Mouse (Mus musculus) liver, embryonic 14.5 days (tissue): ENCODE results near the gene Numb. TPM values are rescaled to one million over a fixed set of nuclear protein-coding genes. Genes with fewer than 3 reads are reported as not detected.

Source experiments
- ATAC-seq: fragments of 200-750 bp; cut with Nextera tagmentation; 2 replicates; pipeline ENCODE4 v1.8.0; 2017; ENCODE audit warnings: moderate number of reproducible peaks, mild to moderate bottlenecking, moderate library complexity; ENCODE audit not compliant: insufficient read depth
- DNase-seq, 3 experiments: peaks; one replicate each; pipeline ENCODE4 v3.0.0-alpha.2; 2012 to 2013; ENCODE audit warnings: low read depth in 3 of 3, low spot score in 3 of 3
- H3K27ac ChIP-seq: fragments of 300-500 bp; sonication (generic); 2 replicates; pipeline ENCODE4 v1.5.1; 2014; ENCODE audit warnings: moderate library complexity, mild to moderate bottlenecking, control low read depth, inconsistent platforms
- H3K27me3 ChIP-seq: fragments of 300-500 bp; sonication (generic); 2 replicates; pipeline ENCODE4 v1.6.1; 2014; ENCODE audit warnings: mild to moderate bottlenecking, low read length, moderate library complexity; ENCODE audit not compliant: control insufficient read depth, insufficient read depth
- H3K36me3 ChIP-seq: fragments of 300-500 bp; sonication (generic); replicated peaks from 2 replicates; pipeline ENCODE4 v1.6.1; 2014; ENCODE audit warnings: low read depth; ENCODE audit not compliant: control insufficient read depth, insufficient read depth
- H3K4me1 ChIP-seq, 2 experiments: fragments of 200-500 bp in 1 of 2; fragments of 300-500 bp in 1 of 2; sonication (generic) in 1 of 2; replicated peaks; 2 replicates each; pipeline ENCODE4 v1.6.1; 2012 to 2014; ENCODE audit warnings: antibody characterized with exemption in 1 of 2, inconsistent platforms in 1 of 2, low read length in 1 of 2; ENCODE audit not compliant: control insufficient read depth in 2 of 2, insufficient read depth in 2 of 2
- H3K4me2 ChIP-seq: fragments of 300-500 bp; sonication (generic); 2 replicates; pipeline ENCODE4 v1.6.1; 2014; ENCODE audit warnings: low read depth, mild to moderate bottlenecking, control low read depth, moderate library complexity
- H3K4me3 ChIP-seq, 2 experiments: fragments of 200-500 bp in 1 of 2; fragments of 300-500 bp in 1 of 2; sonication (generic) in 1 of 2; 2 replicates each; pipeline ENCODE4 v1.5.1; 2012 to 2014; ENCODE audit warnings: low read depth in 2 of 2, low read length in 2 of 2, mild to moderate bottlenecking in 2 of 2, control low read depth in 1 of 2, inconsistent platforms in 1 of 2, moderate library complexity in 1 of 2; ENCODE audit not compliant: insufficient read depth in 1 of 2
- H3K9ac ChIP-seq: fragments of 300-500 bp; sonication (generic); replicated peaks from 2 replicates; pipeline ENCODE4 v1.6.1; 2014; ENCODE audit warnings: mild to moderate bottlenecking, control low read depth, moderate library complexity
- H3K9me3 ChIP-seq: fragments of 300-500 bp; sonication (generic); 2 replicates; pipeline ENCODE4 v1.6.1; 2016; ENCODE audit warnings: low read length, mixed read lengths; ENCODE audit not compliant: control insufficient read depth
- CTCF ChIP-seq: IDR thresholded peaks from 2 replicates; pipeline ENCODE4 v1.5.1; 2016; ENCODE audit warnings: antibody characterized with exemption, low read depth, control low read depth
- EP300 ChIP-seq: IDR thresholded peaks from 2 replicates; pipeline ENCODE4 v1.6.1; 2016; ENCODE audit warnings: antibody characterized with exemption, low read depth
- WGBS: fragments of 180-500 bp; shearing (Covaris S2); extraction: QIAGEN DNeasy Blood & Tissue Kit; methylation state at CpG from one replicate; pipeline ENCODE4 v1.1.7; 2014; ENCODE audit not compliant: insufficient replicate concordance; 5-methylcytosine and 5-hydroxymethylcytosine counted together
- polyA plus RNA-seq, 2 experiments: library from polyadenylated mRNA; depleted of rRNA in 1 of 2; stranded (reverse) in 1 of 2; unstranded in 1 of 2; fragments of >200 nt; fragmentation: Nextera tagmentation in 1 of 2; extraction: Ambion mirVana in 1 of 2; gene quantifications; 2 replicates each; pipeline versions ENCODE4 v1.2.1 to v1.2.3; 2012 to 2014

The Numb gene
- polyA plus RNA-seq, 2 experiments: 9.7 to 13.1 TPM

GRCm38 (mm10) chr12:83798313-83798712, 123.4 kb downstream of the Numb start:
- peaks cover 8% of the 10 kb centered on the region; the same call in 1 of the 2 replicates for H3K36me3 ChIP-seq
- TF ChIP-seq EP300 (no peak), CTCF (no peak)
- no peak overlapping the region for H3K4me2 ChIP-seq
- no peak overlapping the region for H3K4me3 ChIP-seq
- H3K27ac ChIP-seq: no peak overlapping the region
- no peaks in the 10 kb centered on the region for H3K27me3 ChIP-seq
- 77% methylated on average over 5 of the region's 5 CpGs for WGBS
- no peak overlapping the region for H3K9ac ChIP-seq
- DNase-seq (no peak), ATAC-seq (no peak)
- no peaks in the 10 kb centered on the region for H3K4me1 ChIP-seq
- no peaks in the 10 kb centered on the region for H3K9me3 ChIP-seq

- Histone ChIP-seq H3K27me3 (no peaks in the 10 kb centered on the region), H3K4me2 (no peak overlapping the region), H3K4me1 (no peaks in the 10 kb centered on the region), H3K9me3 (no peaks in the 10 kb centered on the region), H3K36me3 (peaks cover 4% of the 10 kb centered on the region; the same call in 1 of the 2 replicates), H3K27ac (no peak overlapping the region), H3K4me3 (no peak overlapping the region), H3K9ac (no peak overlapping the region)
- ATAC-seq (no peak), DNase-seq (no peak)
- TF ChIP-seq EP300: no peak
- TF ChIP-seq CTCF: no peak
- 73% methylated on average over 7 of the region's 7 CpGs for WGBS
These were observed 126.1 kb downstream of the Numb start for GRCm38 (mm10) chr12:83795586-83795985.

GRCm38 (mm10) chr12:83795051-83795450, 126.7 kb downstream of the Numb start:
- 53% methylated on average over 2 of the region's 2 CpGs for WGBS

GRCm38 (mm10) chr12:83792706-83793410, 128.9 kb downstream of the Numb start:
- Histone ChIP-seq H3K9me3 (no peaks in the 10 kb centered on the region), H3K36me3 (no peaks in the 10 kb centered on the region), H3K4me2 (no peak overlapping the region), H3K4me1 (no peaks in the 10 kb centered on the region), H3K4me3 (no peak overlapping the region), H3K27ac (no peak overlapping the region), H3K9ac (no peak overlapping the region), H3K27me3 (no peaks in the 10 kb centered on the region)
- TF ChIP-seq EP300: no peak
- no peak for TF ChIP-seq CTCF
- 75% methylated on average over 10 of the region's 10 CpGs for WGBS
- DNase-seq: no peak
- ATAC-seq: no peak

More at GRCm38 (mm10) chr12:83795051-83795450, 126.7 kb downstream of the Numb start:
- Histone ChIP-seq H3K9ac (no peak overlapping the region), H3K4me2 (no peak overlapping the region), H3K4me3 (no peak overlapping the region), H3K27me3 (no peaks in the 10 kb centered on the region), H3K36me3 (peaks cover 2% of the 10 kb centered on the region; the same call in 1 of the 2 replicates), H3K4me1 (no peaks in the 10 kb centered on the region), H3K9me3 (no peaks in the 10 kb centered on the region), H3K27ac (no peak overlapping the region)
- ATAC-seq: no peak
- DNase-seq: no peak
- TF ChIP-seq EP300 (no peak), CTCF (no peak)

- no peak for ATAC-seq
- 83% methylated on average over 10 of the region's 10 CpGs for WGBS
- TF ChIP-seq CTCF (no peak), EP300 (no peak)
- Histone ChIP-seq H3K9ac (no peak overlapping the region), H3K4me1 (no peaks in the 10 kb centered on the region), H3K9me3 (no peaks in the 10 kb centered on the region), H3K4me3 (no peak overlapping the region), H3K4me2 (no peak overlapping the region), H3K27ac (no peak overlapping the region), H3K36me3 (no peaks in the 10 kb centered on the region), H3K27me3 (no peaks in the 10 kb centered on the region)
- DNase-seq: no peak
These were observed 130.0 kb downstream of the Numb start for GRCm38 (mm10) chr12:83791737-83792136.
